In genomic region chr5:34197243-34197642, GRCm38 (mm10) we compare ENCODE assay signal across 10 mouse cellular contexts. TPM values are rescaled to one million over a fixed set of nuclear protein-coding genes. Genes with fewer than 3 reads are reported as not detected.
DNase-seq lines count a peak whose midpoint lies in the region; ATAC-seq and TF ChIP-seq lines count a peak whose summit lies in the region.
"Had no signal": no experiment of that assay in that cellular context is flagged by ENCODE, and none has a peak within 500 bp of the region (broad histone marks: within the 10 kb centered on the region; RNA-seq: fewer than 3 reads in every experiment).

No protein-coding gene starts in this region.

- no peak overlapping the region for H3K4me3 ChIP-seq in midbrain, postnatal 0 days (ENCODE audit: low read depth, low read length)
- no peak overlapping the region for H3K4me3 ChIP-seq in midbrain, embryonic 11.5 days (ENCODE audit: low read depth, low read length)
- H3K4me3 ChIP-seq: embryonic facial prominence, embryonic 13.5 days had no signal

- H3K36me3 ChIP-seq in midbrain, postnatal 0 days (ENCODE audit: insufficient read depth, low read length) = peaks cover 11% of the 10 kb centered on the region
- no peaks in the 10 kb centered on the region for H3K36me3 ChIP-seq in midbrain, embryonic 11.5 days (ENCODE audit: control insufficient read depth, insufficient read depth, low read length)
- H3K36me3 ChIP-seq: embryonic facial prominence, embryonic 13.5 days had no signal

- H3K9ac ChIP-seq in midbrain, postnatal 0 days (replicated peaks; ENCODE audit: low read length, poor library complexity, severe bottlenecking) = no peak overlapping the region
- no peak overlapping the region for H3K9ac ChIP-seq in midbrain, embryonic 11.5 days (ENCODE audit: low read length)
- H3K9ac ChIP-seq: embryonic facial prominence, embryonic 13.5 days had no signal

- no peaks in the 10 kb centered on the region for H3K9me3 ChIP-seq in midbrain, postnatal 0 days (ENCODE audit: low read length)
- H3K9me3 ChIP-seq in midbrain, embryonic 11.5 days (ENCODE audit: control insufficient read depth, low read length) = no peaks in the 10 kb centered on the region
- H3K9me3 ChIP-seq: embryonic facial prominence, embryonic 13.5 days had no signal

- no peak overlapping the region for H3K27ac ChIP-seq in midbrain, postnatal 0 days (ENCODE audit: low read depth, low read length)
- no peak overlapping the region for H3K27ac ChIP-seq in midbrain, embryonic 11.5 days (ENCODE audit: low read depth, low read length)
- H3K27ac ChIP-seq: embryonic facial prominence, embryonic 13.5 days had no signal

- 85% methylated on average over 4 of the region's 4 CpGs for WGBS in midbrain, postnatal 0 days
- WGBS in midbrain, embryonic 11.5 days = 74% methylated on average over 4 of the region's 4 CpGs

- intact Hi-C loops in left cerebral cortex, postnatal 10 days (cut with DNase I) = no loop called here
- intact Hi-C loops in heart, postnatal 14 days (cut with DNase I) = loop anchor here (5.0 kb wide), 1 partner anchor 100 kb away; no protein-coding TSS in a partner anchor

- H3K4me2 ChIP-seq in midbrain, postnatal 0 days (ENCODE audit: low read depth, low read length, poor library complexity, severe bottlenecking) = no peak overlapping the region
- H3K4me2 ChIP-seq in midbrain, embryonic 11.5 days = no peak overlapping the region
- H3K4me2 ChIP-seq: embryonic facial prominence, embryonic 13.5 days had no signal

- no peaks in the 10 kb centered on the region for H3K4me1 ChIP-seq in midbrain, postnatal 0 days (ENCODE audit: insufficient read depth, low read length)
- no peaks in the 10 kb centered on the region for H3K4me1 ChIP-seq in midbrain, embryonic 11.5 days (ENCODE audit: control insufficient read depth, insufficient read depth, low read length)

- DNase-seq in CD4-positive, CD25-positive, alpha-beta regulatory T cell, adult 2 months (ENCODE audit: low read depth, low spot score) = peak; percentile 38
- DNase-seq in midbrain, postnatal 0 days (ENCODE audit: low spot score) = peak; percentile 42
- DNase-seq in midbrain, embryonic 11.5 days (ENCODE audit: low spot score, missing footprints) = no peak
- peak; percentile 54 to 74 for DNase-seq in left cerebral cortex, postnatal 10 days (ENCODE audit: extremely low spot score in 1 of 2, low spot score in 2 of 2)
- peak; percentile 49 for DNase-seq in thymus, postnatal 25 days
- no peak for DNase-seq in ovary, adult 18-20 months (ENCODE audit: low spot score)
- no peak for DNase-seq in heart, postnatal 14 days

- TF ChIP-seq CTCF in midbrain, postnatal 0 days (IDR thresholded peaks at IDR 0.05) = no peak

- H3K27me3 ChIP-seq in midbrain, postnatal 0 days (ENCODE audit: insufficient read depth, low read length) = no peaks in the 10 kb centered on the region
- no peaks in the 10 kb centered on the region for H3K27me3 ChIP-seq in midbrain, embryonic 11.5 days (ENCODE audit: control insufficient read depth, insufficient read depth, low read length)
- H3K27me3 ChIP-seq: embryonic facial prominence, embryonic 13.5 days had no signal

- ATAC-seq in CD4-positive, CD25-positive, alpha-beta regulatory T cell, adult 4 months = no peak
- ATAC-seq in midbrain, postnatal 0 days (ENCODE audit: low FRiP score) = no peak
- no peak for ATAC-seq in midbrain, embryonic 11.5 days (ENCODE audit: low FRiP score)

RNA-seq across cellular contexts. Expression of gene Mxd4, which starts 9.7 kb away (rescaled TPM):
- 100 to 1,000 TPM; 128 to 166 TPM for polyA plus RNA-seq in CD4-positive, CD25-positive, alpha-beta regulatory T cell, adult 4 months (2017; shearing (Covaris generic))
- 87.3 and 90.2 TPM in 2 replicates for total RNA-seq in midbrain, postnatal 0 days (2014; rRNA removed)
- 16.7 and 18.7 TPM in 2 replicates for polyA plus RNA-seq in midbrain, postnatal 0 days (2015; fragmentation: Nextera tagmentation; extraction: Ambion mirVana)
- polyA plus RNA-seq in midbrain, embryonic 11.5 days (2014; fragmentation: Nextera tagmentation; extraction: Ambion mirVana) = 19.3 and 20.8 TPM in 2 replicates
- total RNA-seq in left cerebral cortex, postnatal 10 days (2021) = 10 to 100 TPM; 61.1 to 70.5 TPM
- total RNA-seq in heart, postnatal 14 days (2021) = 100 to 1,000 TPM; 127 to 129 TPM

RNA-seq across cellular contexts. Expression of gene Haus3, which starts 27.9 kb away (rescaled TPM):
- polyA plus RNA-seq in CD4-positive, CD25-positive, alpha-beta regulatory T cell, adult 4 months (2017; shearing (Covaris generic)) = 10 to 100 TPM; 80.1 to 90.0 TPM
- 7.6 and 9.9 TPM in 2 replicates for total RNA-seq in midbrain, postnatal 0 days (2014; rRNA removed)
- 8.2 and 10.3 TPM in 2 replicates for polyA plus RNA-seq in midbrain, postnatal 0 days (2015; fragmentation: Nextera tagmentation; extraction: Ambion mirVana)
- polyA plus RNA-seq in midbrain, embryonic 11.5 days (2014; fragmentation: Nextera tagmentation; extraction: Ambion mirVana) = 47.7 and 48.1 TPM in 2 replicates
- total RNA-seq in left cerebral cortex, postnatal 10 days (2021) = 1 to 10 TPM; 5.1 to 5.9 TPM
- total RNA-seq in heart, postnatal 14 days (2021) = 1 to 10 TPM; 6.0 to 7.1 TPM

RNA-seq across cellular contexts. Expression of gene Poln, which starts 28.0 kb away (rescaled TPM):
- 1 to 10 TPM in 1 of 2 experiments, under 1 TPM in 1; 0.77 to 3.5 TPM for polyA plus RNA-seq in CD4-positive, CD25-positive, alpha-beta regulatory T cell, adult 4 months (2017; shearing (Covaris generic))
- total RNA-seq in midbrain, postnatal 0 days (2014; rRNA removed) = 0.05 and 0.42 TPM in 2 replicates
- 0.67 and 0.90 TPM in 2 replicates for polyA plus RNA-seq in midbrain, postnatal 0 days (2015; fragmentation: Nextera tagmentation; extraction: Ambion mirVana)
- polyA plus RNA-seq in midbrain, embryonic 11.5 days (2014; fragmentation: Nextera tagmentation; extraction: Ambion mirVana) = 0.40 and 1.5 TPM in 2 replicates
- total RNA-seq in left cerebral cortex, postnatal 10 days (2021) = 1 to 10 TPM in 1 of 2 experiments, under 1 TPM in 1; 0.69 to 1.0 TPM
- 1 to 10 TPM in 1 of 2 experiments, under 1 TPM in 1; 0.98 to 2.0 TPM for total RNA-seq in heart, postnatal 14 days (2021)
- total RNA-seq: liver, adult 2 months had no signal
- polyA plus RNA-seq: liver, adult 2 months had no signal

Comparison
In these comparisons a context has a peak if more than half of its experiments do, and no peak if none do; other contexts are left out.
1. DNase-seq: peak in CD4-positive, CD25-positive, alpha-beta regulatory T cell, adult 2 months (single experiment), midbrain, postnatal 0 days (single experiment), left cerebral cortex, postnatal 10 days (2 of 2) and thymus, postnatal 25 days (single experiment); none in midbrain, embryonic 11.5 days (single experiment), ovary, adult 18-20 months (single experiment) and heart, postnatal 14 days (0 of 2).